Mouse (Mus musculus): Measurements from ENCODE around the gene Tmem176b. TPM values are rescaled to one million over a fixed set of nuclear protein-coding genes. Genes with fewer than 3 reads are reported as not detected.

Gene Tmem176b
- 55.4 TPM for polyA plus RNA-seq (2015; fragmentation: Illumina TruSeq; extraction: RNeasy Lipid Tissue Mini Kit (QIAGEN cat#74804); ENCODE audit: low read depth, low replicate concordance)

GRCm38 (mm10) chr6:48840973-48841625 lies at the start of gene Tmem176b:
Gene Tmem176b (minus strand): TSS chr6:48841496.

GRCm38 (mm10) chr6:48872596-48872995 lies 31.3 kb upstream of the Tmem176b start, which contains the start of gene Aoc1:
Gene Aoc1 (plus strand): TSS chr6:48872896.

GRCm38 (mm10) chr6:48840371-48840969 lies 826 bp downstream of the Tmem176b start, which contains the start of gene Tmem176a:
Gene Tmem176a (plus strand): TSS chr6:48840919.

Other genes with a start within 250 kb of the Tmem176b start
- gene Repin1, start 247.6 kb downstream of the Tmem176b start, polyA plus RNA-seq (2015; fragmentation: Illumina TruSeq; extraction: RNeasy Lipid Tissue Mini Kit (QIAGEN cat#74804); ENCODE audit: low read depth, low replicate concordance) = 33.0 TPM
- gene Gm44965, start 247.6 kb downstream of the Tmem176b start, polyA plus RNA-seq (2015; fragmentation: Illumina TruSeq; extraction: RNeasy Lipid Tissue Mini Kit (QIAGEN cat#74804); ENCODE audit: low read depth, low replicate concordance) = not detected
- gene Zfp775, start 239.4 kb downstream of the Tmem176b start, polyA plus RNA-seq (2015; fragmentation: Illumina TruSeq; extraction: RNeasy Lipid Tissue Mini Kit (QIAGEN cat#74804); ENCODE audit: low read depth, low replicate concordance) = 5.2 TPM
- 20.7 TPM for gene AI854703, start 214.7 kb downstream of the Tmem176b start, polyA plus RNA-seq (2015; fragmentation: Illumina TruSeq; extraction: RNeasy Lipid Tissue Mini Kit (QIAGEN cat#74804); ENCODE audit: low read depth, low replicate concordance)
- 1.4 TPM for gene Gimap8, start 194.3 kb downstream of the Tmem176b start, polyA plus RNA-seq (2015; fragmentation: Illumina TruSeq; extraction: RNeasy Lipid Tissue Mini Kit (QIAGEN cat#74804); ENCODE audit: low read depth, low replicate concordance)
- 1.00 TPM for gene Gimap9, start 165.4 kb downstream of the Tmem176b start, polyA plus RNA-seq (2015; fragmentation: Illumina TruSeq; extraction: RNeasy Lipid Tissue Mini Kit (QIAGEN cat#74804); ENCODE audit: low read depth, low replicate concordance)
- gene Gimap4, start 156.9 kb downstream of the Tmem176b start, polyA plus RNA-seq (2015; fragmentation: Illumina TruSeq; extraction: RNeasy Lipid Tissue Mini Kit (QIAGEN cat#74804); ENCODE audit: low read depth, low replicate concordance) = 0.89 TPM
- 6.6 TPM for gene Gimap6, start 133.3 kb downstream of the Tmem176b start, polyA plus RNA-seq (2015; fragmentation: Illumina TruSeq; extraction: RNeasy Lipid Tissue Mini Kit (QIAGEN cat#74804); ENCODE audit: low read depth, low replicate concordance)
- not detected for gene Gm28053, start 122.9 kb downstream of the Tmem176b start, polyA plus RNA-seq (2015; fragmentation: Illumina TruSeq; extraction: RNeasy Lipid Tissue Mini Kit (QIAGEN cat#74804); ENCODE audit: low read depth, low replicate concordance)
- gene Gimap7, start 122.9 kb downstream of the Tmem176b start, polyA plus RNA-seq (2015; fragmentation: Illumina TruSeq; extraction: RNeasy Lipid Tissue Mini Kit (QIAGEN cat#74804); ENCODE audit: low read depth, low replicate concordance) = not detected
- 1.9 TPM for gene Gimap1, start 102.4 kb downstream of the Tmem176b start, polyA plus RNA-seq (2015; fragmentation: Illumina TruSeq; extraction: RNeasy Lipid Tissue Mini Kit (QIAGEN cat#74804); ENCODE audit: low read depth, low replicate concordance)
- 0.22 TPM for gene Gimap5, start 95.3 kb downstream of the Tmem176b start, polyA plus RNA-seq (2015; fragmentation: Illumina TruSeq; extraction: RNeasy Lipid Tissue Mini Kit (QIAGEN cat#74804); ENCODE audit: low read depth, low replicate concordance)
- 0.30 TPM for gene Gimap3, start 70.6 kb downstream of the Tmem176b start, polyA plus RNA-seq (2015; fragmentation: Illumina TruSeq; extraction: RNeasy Lipid Tissue Mini Kit (QIAGEN cat#74804); ENCODE audit: low read depth, low replicate concordance)
- gene Tmem176a, start 577 bp downstream of the Tmem176b start, polyA plus RNA-seq (2015; fragmentation: Illumina TruSeq; extraction: RNeasy Lipid Tissue Mini Kit (QIAGEN cat#74804); ENCODE audit: low read depth, low replicate concordance) = 36.8 TPM
- not detected for gene Aoc1, start 31.4 kb upstream of the Tmem176b start, polyA plus RNA-seq (2015; fragmentation: Illumina TruSeq; extraction: RNeasy Lipid Tissue Mini Kit (QIAGEN cat#74804); ENCODE audit: low read depth, low replicate concordance)
- not detected for gene 1600015I10Rik, start 88.4 kb upstream of the Tmem176b start, polyA plus RNA-seq (2015; fragmentation: Illumina TruSeq; extraction: RNeasy Lipid Tissue Mini Kit (QIAGEN cat#74804); ENCODE audit: low read depth, low replicate concordance)
- gene Doxl2, start 133.5 kb upstream of the Tmem176b start, polyA plus RNA-seq (2015; fragmentation: Illumina TruSeq; extraction: RNeasy Lipid Tissue Mini Kit (QIAGEN cat#74804); ENCODE audit: low read depth, low replicate concordance) = not detected
- not detected for gene Svs1, start 145.4 kb upstream of the Tmem176b start, polyA plus RNA-seq (2015; fragmentation: Illumina TruSeq; extraction: RNeasy Lipid Tissue Mini Kit (QIAGEN cat#74804); ENCODE audit: low read depth, low replicate concordance)
- 2.8 TPM for gene Gpnmb, start 195.1 kb upstream of the Tmem176b start, polyA plus RNA-seq (2015; fragmentation: Illumina TruSeq; extraction: RNeasy Lipid Tissue Mini Kit (QIAGEN cat#74804); ENCODE audit: low read depth, low replicate concordance)
- 10.4 TPM for gene Malsu1, start 232.3 kb upstream of the Tmem176b start, polyA plus RNA-seq (2015; fragmentation: Illumina TruSeq; extraction: RNeasy Lipid Tissue Mini Kit (QIAGEN cat#74804); ENCODE audit: low read depth, low replicate concordance)